Mouse (Mus musculus): ENCODE measurements at regions not wholly inside any gene's neighbourhood (a gene's known extent, or its start where the extent isn't known, plus 50 kb on each side); places are given as distances from the start of the nearest gene placed in this dataset.

DNA sequence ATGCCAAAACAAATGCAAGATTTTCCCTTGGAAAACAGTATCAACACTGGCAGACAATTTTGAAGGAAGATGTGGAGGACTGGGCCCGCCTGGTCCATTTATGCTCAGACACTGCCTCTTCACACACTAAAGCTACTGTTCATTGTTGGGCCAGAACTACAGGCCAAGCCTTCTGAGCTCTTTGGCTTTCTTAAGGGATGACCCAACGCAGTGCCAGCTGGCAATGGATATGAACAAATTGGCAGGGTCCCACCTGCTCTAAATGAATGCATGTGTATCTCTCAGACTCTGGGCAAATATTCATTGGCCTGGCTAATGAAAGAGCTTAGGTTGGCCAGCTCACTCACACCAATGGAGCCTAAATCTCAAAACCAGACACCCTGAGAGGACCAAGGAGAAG is 190.0 kb upstream of the Sfrp2 start:
- WGBS, result 91% methylated on average over 2 of the region's 2 CpGs
- no peak overlapping the region for H3K4me2 ChIP-seq (replicated peaks; ENCODE audit: low read depth, low read length)
- ATAC-seq, result no peak

GRCm38 (mm10) chr3:83580766-83581165 is 185.4 kb upstream of the Sfrp2 start:
- Histone ChIP-seq H3K4me2 (replicated peaks; ENCODE audit: low read depth, low read length) (no peak overlapping the region), H3K9ac (replicated peaks; ENCODE audit: low read depth) (no peak overlapping the region), H3K4me1 (ENCODE audit: insufficient read depth, low read depth, low read length) (no peaks in the 10 kb centered on the region), H3K27ac (ENCODE audit: low read length) (no peak overlapping the region), H3K36me3 (ENCODE audit: insufficient read depth, low read length) (no peaks in the 10 kb centered on the region), H3K27me3 (replicated peaks; ENCODE audit: insufficient read depth, low read length) (no peaks in the 10 kb centered on the region), H3K4me3 (ENCODE audit: low read depth, low read length) (no peak overlapping the region), H3K9me3 (ENCODE audit: low read length) (no peaks in the 10 kb centered on the region)
- WGBS, result 81% methylated on average over 4 of the region's 4 CpGs
- DNase-seq (ENCODE audit: low spot score) (no peak), ATAC-seq (no peak)
- no peak for TF ChIP-seq EP300 (IDR thresholded peaks at IDR 0.05)
- TF ChIP-seq CTCF (IDR thresholded peaks at IDR 0.05), result no peak

More for the DNA sequence above, 190.0 kb upstream of the Sfrp2 start:
- Histone ChIP-seq H3K36me3 (ENCODE audit: insufficient read depth, low read length) (no peaks in the 10 kb centered on the region), H3K4me1 (ENCODE audit: insufficient read depth, low read depth, low read length) (no peaks in the 10 kb centered on the region), H3K4me3 (ENCODE audit: low read depth, low read length) (no peak overlapping the region), H3K9ac (replicated peaks; ENCODE audit: low read depth) (no peak overlapping the region), H3K27ac (ENCODE audit: low read length) (no peak overlapping the region), H3K9me3 (ENCODE audit: low read length) (no peaks in the 10 kb centered on the region), H3K27me3 (replicated peaks; ENCODE audit: insufficient read depth, low read length) (no peaks in the 10 kb centered on the region)
- no peak for DNase-seq (ENCODE audit: low spot score)
- TF ChIP-seq CTCF (IDR thresholded peaks at IDR 0.05), result no peak
- no peak for TF ChIP-seq EP300 (IDR thresholded peaks at IDR 0.05)

- H3K9ac ChIP-seq (replicated peaks; ENCODE audit: low read depth), result no peak overlapping the region
- H3K27ac ChIP-seq (ENCODE audit: low read length), result no peak overlapping the region
- H3K4me3 ChIP-seq (ENCODE audit: low read depth, low read length), result no peak overlapping the region
- no peaks in the 10 kb centered on the region for H3K27me3 ChIP-seq (replicated peaks; ENCODE audit: insufficient read depth, low read length)
- no peaks in the 10 kb centered on the region for H3K4me1 ChIP-seq (ENCODE audit: insufficient read depth, low read depth, low read length)
- H3K9me3 ChIP-seq (ENCODE audit: low read length), result no peaks in the 10 kb centered on the region
- no peaks in the 10 kb centered on the region for H3K36me3 ChIP-seq (ENCODE audit: insufficient read depth, low read length)
- DNase-seq (ENCODE audit: low spot score) (no peak), ATAC-seq (no peak)
- H3K4me2 ChIP-seq (replicated peaks; ENCODE audit: low read depth, low read length), result no peak overlapping the region
- WGBS, result 81% methylated on average over 2 of the region's 2 CpGs
- TF ChIP-seq EP300 (IDR thresholded peaks at IDR 0.05) (no peak), CTCF (IDR thresholded peaks at IDR 0.05) (no peak)
Measured at GRCm38 (mm10) chr3:83582256-83582655, 183.9 kb upstream of the Sfrp2 start.

- no peak for DNase-seq (ENCODE audit: low spot score)
- TF ChIP-seq EP300 (IDR thresholded peaks at IDR 0.05) (no peak), CTCF (IDR thresholded peaks at IDR 0.05) (no peak)
- no peak overlapping the region for H3K9ac ChIP-seq (replicated peaks; ENCODE audit: low read depth)
- H3K4me2 ChIP-seq (replicated peaks; ENCODE audit: low read depth, low read length), result no peak overlapping the region
- 56% methylated on average over 8 of the region's 8 CpGs for WGBS
- H3K27ac ChIP-seq (ENCODE audit: low read length), result no peak overlapping the region
- no peaks in the 10 kb centered on the region for H3K36me3 ChIP-seq (ENCODE audit: insufficient read depth, low read length)
- H3K27me3 ChIP-seq (replicated peaks; ENCODE audit: insufficient read depth, low read length), result no peaks in the 10 kb centered on the region
- ATAC-seq, result no peak
- H3K4me3 ChIP-seq (ENCODE audit: low read depth, low read length), result no peak overlapping the region
- no peaks in the 10 kb centered on the region for H3K4me1 ChIP-seq (ENCODE audit: insufficient read depth, low read depth, low read length)
- H3K9me3 ChIP-seq (ENCODE audit: low read length), result no peaks in the 10 kb centered on the region
Measured at GRCm38 (mm10) chr3:83583071-83583672, 182.9 kb upstream of the Sfrp2 start.

- TF ChIP-seq CTCF (IDR thresholded peaks at IDR 0.05) (no peak), EP300 (IDR thresholded peaks at IDR 0.05) (no peak)
- Histone ChIP-seq H3K27me3 (replicated peaks; ENCODE audit: insufficient read depth, low read length) (no peaks in the 10 kb centered on the region), H3K4me1 (ENCODE audit: insufficient read depth, low read depth, low read length) (no peaks in the 10 kb centered on the region), H3K4me2 (replicated peaks; ENCODE audit: low read depth, low read length) (no peak overlapping the region), H3K4me3 (ENCODE audit: low read depth, low read length) (no peak overlapping the region), H3K9ac (replicated peaks; ENCODE audit: low read depth) (no peak overlapping the region), H3K9me3 (ENCODE audit: low read length) (no peaks in the 10 kb centered on the region), H3K36me3 (ENCODE audit: insufficient read depth, low read length) (no peaks in the 10 kb centered on the region), H3K27ac (ENCODE audit: low read length) (no peak overlapping the region)
- no peak for ATAC-seq
- 78% methylated on average over 5 of the region's 5 CpGs for WGBS
- DNase-seq (ENCODE audit: low spot score), result no peak
Measured at GRCm38 (mm10) chr3:83586086-83586485, 180.0 kb upstream of the Sfrp2 start.

DNA sequence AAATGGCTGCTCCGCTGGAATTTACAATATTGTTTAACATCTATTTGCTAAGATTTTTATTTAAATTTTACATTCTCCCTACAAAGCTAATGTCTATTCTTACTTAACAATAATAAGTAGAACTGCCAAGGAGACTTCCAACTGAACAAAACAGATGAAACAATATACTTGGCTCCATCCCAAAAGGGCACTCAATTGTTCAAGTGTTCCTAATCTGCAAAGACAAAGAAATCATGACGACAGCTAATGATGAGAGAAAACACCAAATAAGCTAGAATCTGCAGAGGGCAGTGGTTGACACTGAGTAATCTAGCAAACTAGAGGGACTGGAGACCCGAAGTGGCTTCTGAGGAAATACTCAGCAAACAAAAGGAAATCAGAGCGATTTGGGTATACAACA is 179.6 kb upstream of the Sfrp2 start:
- no peak for TF ChIP-seq EP300 (IDR thresholded peaks at IDR 0.05)
- no peak for TF ChIP-seq CTCF (IDR thresholded peaks at IDR 0.05)
- Histone ChIP-seq H3K9ac (replicated peaks; ENCODE audit: low read depth) (no peak overlapping the region), H3K27ac (ENCODE audit: low read length) (no peak overlapping the region), H3K4me3 (ENCODE audit: low read depth, low read length) (no peak overlapping the region), H3K36me3 (ENCODE audit: insufficient read depth, low read length) (no peaks in the 10 kb centered on the region), H3K27me3 (replicated peaks; ENCODE audit: insufficient read depth, low read length) (no peaks in the 10 kb centered on the region), H3K4me1 (ENCODE audit: insufficient read depth, low read depth, low read length) (no peaks in the 10 kb centered on the region), H3K4me2 (replicated peaks; ENCODE audit: low read depth, low read length) (no peak overlapping the region), H3K9me3 (ENCODE audit: low read length) (no peaks in the 10 kb centered on the region)
- WGBS, result 38% methylated on average over 4 of the region's 4 CpGs
- DNase-seq (ENCODE audit: low spot score), result peak; percentile 11
- ATAC-seq, result no peak

- H3K4me1 ChIP-seq (ENCODE audit: insufficient read depth, low read depth, low read length), result no peaks in the 10 kb centered on the region
- no peaks in the 10 kb centered on the region for H3K9me3 ChIP-seq (ENCODE audit: low read length)
- H3K4me2 ChIP-seq (replicated peaks; ENCODE audit: low read depth, low read length), result no peak overlapping the region
- TF ChIP-seq CTCF (IDR thresholded peaks at IDR 0.05), result no peak
- TF ChIP-seq EP300 (IDR thresholded peaks at IDR 0.05), result no peak
- H3K9ac ChIP-seq (replicated peaks; ENCODE audit: low read depth), result no peak overlapping the region
- no peak overlapping the region for H3K4me3 ChIP-seq (ENCODE audit: low read depth, low read length)
- H3K27ac ChIP-seq (ENCODE audit: low read length), result no peak overlapping the region
- peak; percentile 13 for DNase-seq (ENCODE audit: low spot score)
- no peaks in the 10 kb centered on the region for H3K27me3 ChIP-seq (replicated peaks; ENCODE audit: insufficient read depth, low read length)
- 27% methylated on average over 8 of the region's 8 CpGs for WGBS
- no peaks in the 10 kb centered on the region for H3K36me3 ChIP-seq (ENCODE audit: insufficient read depth, low read length)
- no peak for ATAC-seq
Measured at GRCm38 (mm10) chr3:83589127-83589526, 177.0 kb upstream of the Sfrp2 start.

All from lung, postnatal 0 days (tissue).